Mouse (Mus musculus): ENCODE results near the gene Rnf214.

DNA sequence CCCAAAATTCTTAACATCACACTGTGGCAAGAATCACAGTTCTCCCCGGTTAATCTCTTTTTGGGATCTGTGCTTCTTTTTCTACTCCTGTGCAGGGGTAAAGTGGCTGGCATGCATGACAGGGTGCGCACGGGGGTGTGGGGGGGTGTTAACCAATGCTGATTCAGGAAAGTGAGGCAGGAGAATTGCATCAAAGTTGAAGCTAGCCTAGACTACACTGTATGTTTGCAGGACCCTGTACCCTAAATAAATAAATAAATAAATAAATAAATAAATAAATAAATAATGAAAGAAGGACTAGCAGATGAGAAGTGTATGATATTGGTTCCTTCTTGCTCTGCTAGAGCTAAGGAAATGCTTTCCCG lies 68.7 kb downstream of the Rnf214 start:
- TF ChIP-seq CTCF (IDR thresholded peaks at IDR 0.05) (no peak), EP300 (IDR thresholded peaks at IDR 0.05) (no peak)

All from lung, postnatal 0 days (tissue).